ENCODE assay signal across 8 mouse cellular contexts in the genomic region with DNA sequence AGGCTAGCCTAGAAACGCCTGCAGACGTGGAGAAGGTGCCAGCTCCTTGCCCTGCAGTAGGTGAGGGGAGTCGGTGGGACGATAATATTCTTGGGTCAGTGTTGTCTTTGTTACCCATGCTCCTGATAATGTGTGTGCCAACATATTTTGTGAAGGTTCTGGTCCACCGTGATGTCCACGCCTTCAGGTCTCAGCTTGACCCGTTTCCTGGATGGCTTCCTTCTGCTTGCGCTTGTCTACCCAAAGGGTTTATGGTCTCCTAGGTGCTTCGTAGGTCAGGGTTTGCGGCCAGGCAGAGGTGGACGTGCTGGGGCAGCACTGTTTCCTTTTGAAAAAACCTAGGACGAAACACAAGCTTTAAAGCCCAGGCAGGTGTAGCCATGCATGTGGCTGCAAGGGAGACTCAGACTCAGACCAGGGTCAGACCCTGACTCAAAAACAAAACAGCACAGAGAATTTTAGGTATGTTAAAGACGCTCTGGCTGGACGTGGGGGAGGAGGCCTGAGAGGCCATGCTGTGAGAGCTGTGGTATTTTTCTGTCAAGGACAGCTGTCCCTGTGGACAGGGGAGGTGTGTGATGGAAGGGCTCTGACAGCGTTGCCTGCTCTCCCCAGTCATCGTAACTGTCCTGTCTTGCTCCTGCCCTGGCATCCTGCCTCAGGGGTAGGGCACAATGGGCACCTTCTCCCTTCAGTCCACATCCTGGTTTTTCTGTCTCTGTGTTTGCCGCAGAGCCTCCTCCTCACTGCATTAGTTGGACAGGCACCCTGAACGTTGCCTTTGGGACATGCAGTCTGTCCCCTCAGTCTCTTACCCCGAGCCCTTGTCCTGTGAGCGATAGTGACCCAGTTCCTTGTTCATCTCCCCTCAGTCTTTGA. TPM values are rescaled to one million over a fixed set of nuclear protein-coding genes. Genes with fewer than 3 reads are reported as not detected.
DNase-seq lines count a peak whose midpoint lies in the region; ATAC-seq and TF ChIP-seq lines count a peak whose summit lies in the region.

No protein-coding gene starts in this region.

- H3K36me3 ChIP-seq in hindbrain, embryonic 11.5 days (ENCODE audit: control insufficient read depth, insufficient read depth, low read length) = no peaks in the 10 kb centered on the region
- peaks cover 3% of the 10 kb centered on the region; the same call in 1 of the 2 replicates for H3K36me3 ChIP-seq in midbrain, postnatal 0 days (ENCODE audit: insufficient read depth, low read length)

- peak overlapping the region; percentile 17; the same call in 1 of the 2 replicates for H3K27ac ChIP-seq in hindbrain, embryonic 11.5 days (ENCODE audit: low read depth, low read length)
- H3K27ac ChIP-seq in midbrain, postnatal 0 days (ENCODE audit: low read depth, low read length) = 0 out of 2 replicates have a peak overlapping the region, but pooled peaks have one; percentile 6

- H3K4me2 ChIP-seq in hindbrain, embryonic 11.5 days (replicated peaks; ENCODE audit: low read depth, low read length) = no peak overlapping the region
- no peak overlapping the region for H3K4me2 ChIP-seq in midbrain, postnatal 0 days (ENCODE audit: low read depth, low read length, poor library complexity, severe bottlenecking)

- H3K9ac ChIP-seq in hindbrain, embryonic 11.5 days (ENCODE audit: low read depth, low read length) = no peak overlapping the region
- peak overlapping the region; percentile 48 for H3K9ac ChIP-seq in midbrain, postnatal 0 days (replicated peaks; ENCODE audit: low read length, poor library complexity, severe bottlenecking)

- H3K4me3 ChIP-seq in hindbrain, embryonic 11.5 days (ENCODE audit: low read depth, low read length) = no peak overlapping the region
- H3K4me3 ChIP-seq in midbrain, postnatal 0 days (ENCODE audit: low read depth, low read length) = no peak overlapping the region

- H3K27me3 ChIP-seq in hindbrain, embryonic 11.5 days (ENCODE audit: control insufficient read depth, insufficient read depth, low read length) = no peaks in the 10 kb centered on the region
- H3K27me3 ChIP-seq in midbrain, postnatal 0 days (ENCODE audit: insufficient read depth, low read length) = no peaks in the 10 kb centered on the region

- DNase-seq in kidney, postnatal 10 days = peak; percentile 35
- DNase-seq in kidney, adult 8-10 months = no peak
- peak; percentile 58 to 67 for DNase-seq in cerebellum, postnatal 25 days
- DNase-seq in hindbrain, embryonic 11.5 days (ENCODE audit: low spot score) = no peak
- no peak for DNase-seq in midbrain, postnatal 0 days (ENCODE audit: low spot score)
- no peak for DNase-seq in urinary bladder, postnatal 10 days (ENCODE audit: low spot score)
- no peak for DNase-seq in urinary bladder, adult 18-20 months (ENCODE audit: low spot score in 2 of 2)
- DNase-seq in right cerebral cortex, postnatal 10 days (ENCODE audit: low spot score in 2 of 2) = no peak

- 45% methylated on average over 20 of the region's 20 CpGs for WGBS in hindbrain, embryonic 11.5 days
- WGBS in midbrain, postnatal 0 days = 60% methylated on average over 20 of the region's 20 CpGs

- H3K9me3 ChIP-seq in hindbrain, embryonic 11.5 days (ENCODE audit: control insufficient read depth, low read length) = no peaks in the 10 kb centered on the region
- no peaks in the 10 kb centered on the region for H3K9me3 ChIP-seq in midbrain, postnatal 0 days (ENCODE audit: low read length)

- ATAC-seq in hindbrain, embryonic 11.5 days (ENCODE audit: low FRiP score) = no peak
- ATAC-seq in midbrain, postnatal 0 days (ENCODE audit: low FRiP score) = no peak

- TF ChIP-seq CTCF in midbrain, postnatal 0 days (IDR thresholded peaks at IDR 0.05) = no peak

- H3K4me1 ChIP-seq in hindbrain, embryonic 11.5 days (replicated peaks; ENCODE audit: control insufficient read depth, insufficient read depth, low read length) = peaks cover 12% of the 10 kb centered on the region
- H3K4me1 ChIP-seq in midbrain, postnatal 0 days (ENCODE audit: insufficient read depth, low read length) = peaks cover 33% of the 10 kb centered on the region

RNA-seq across cellular contexts. Expression of a gene that starts 5.6 kb away (rescaled TPM):
- polyA plus RNA-seq in hindbrain, embryonic 11.5 days (2014; fragmentation: Nextera tagmentation; extraction: Ambion mirVana) = 36.7 and 36.9 TPM in 2 replicates
- 63.5 and 71.1 TPM in 2 replicates for total RNA-seq in midbrain, postnatal 0 days (2014; rRNA removed)
- 48.0 and 49.2 TPM in 2 replicates for polyA plus RNA-seq in midbrain, postnatal 0 days (2015; fragmentation: Nextera tagmentation; extraction: Ambion mirVana)

Comparison
In these comparisons a context has a peak if more than half of its experiments do, and no peak if none do; other contexts are left out.
1. DNase-seq: peak in kidney, postnatal 10 days (single experiment) and cerebellum, postnatal 25 days (2 of 2); none in kidney, adult 8-10 months (0 of 2), hindbrain, embryonic 11.5 days (single experiment), midbrain, postnatal 0 days (single experiment), urinary bladder, postnatal 10 days (single experiment), urinary bladder, adult 18-20 months (0 of 2) and right cerebral cortex, postnatal 10 days (0 of 2).